18 mouse cellular contexts compared by ENCODE assay signal in genomic region chr6:89381851-89382250, GRCm38 (mm10). TPM values are rescaled to one million over a fixed set of nuclear protein-coding genes. Genes with fewer than 3 reads are reported as not detected.
DNase-seq lines count a peak whose midpoint lies in the region; ATAC-seq lines count a peak whose summit lies in the region.
"Had no signal": no experiment of that assay in that cellular context is flagged by ENCODE, and none has a peak within 500 bp of the region (broad histone marks: within the 10 kb centered on the region; RNA-seq: fewer than 3 reads in every experiment).

No protein-coding gene starts in this region.

- no peak overlapping the region for H3K9ac ChIP-seq in hindbrain, embryonic 11.5 days (ENCODE audit: low read depth, low read length)
- no peak overlapping the region for H3K9ac ChIP-seq in hindbrain, embryonic 13.5 days
- H3K9ac ChIP-seq in midbrain, embryonic 11.5 days (ENCODE audit: low read length): no peak overlapping the region
- H3K9ac ChIP-seq in heart, embryonic 12.5 days: no peak overlapping the region
- H3K9ac ChIP-seq: hindbrain, embryonic 12.5 days; intestine, embryonic 15.5 days had no signal

- no peaks in the 10 kb centered on the region for H3K9me3 ChIP-seq in hindbrain, embryonic 11.5 days (ENCODE audit: control insufficient read depth, low read length)
- no peaks in the 10 kb centered on the region for H3K9me3 ChIP-seq in hindbrain, embryonic 13.5 days
- H3K9me3 ChIP-seq in midbrain, embryonic 10.5 days (replicated peaks): no peaks in the 10 kb centered on the region
- H3K9me3 ChIP-seq in midbrain, embryonic 11.5 days (ENCODE audit: control insufficient read depth, low read length): no peaks in the 10 kb centered on the region
- H3K9me3 ChIP-seq in embryonic facial prominence, embryonic 10.5 days: no peaks in the 10 kb centered on the region
- H3K9me3 ChIP-seq in heart, embryonic 12.5 days (replicated peaks): no peaks in the 10 kb centered on the region
- H3K9me3 ChIP-seq: hindbrain, embryonic 12.5 days; intestine, embryonic 15.5 days had no signal

- 12% methylated on average over 5 of the region's 5 CpGs for WGBS in hindbrain, embryonic 11.5 days
- 13% methylated on average over 5 of the region's 5 CpGs for WGBS in hindbrain, embryonic 13.5 days
- WGBS in midbrain, embryonic 10.5 days: 4% methylated on average over 5 of the region's 5 CpGs
- WGBS in midbrain, embryonic 11.5 days: 12% methylated on average over 5 of the region's 5 CpGs
- 13% methylated on average over 5 of the region's 5 CpGs for WGBS in embryonic facial prominence, embryonic 10.5 days
- 67% methylated on average over 5 of the region's 5 CpGs for WGBS in heart, embryonic 12.5 days

- no peak overlapping the region for H3K4me3 ChIP-seq in hindbrain, embryonic 11.5 days (ENCODE audit: low read depth, low read length)
- H3K4me3 ChIP-seq in hindbrain, embryonic 13.5 days: no peak overlapping the region
- H3K4me3 ChIP-seq in midbrain, embryonic 10.5 days: no peak overlapping the region
- no peak overlapping the region for H3K4me3 ChIP-seq in midbrain, embryonic 11.5 days (ENCODE audit: low read depth, low read length)
- H3K4me3 ChIP-seq in embryonic facial prominence, embryonic 10.5 days: no peak overlapping the region
- no peak overlapping the region for H3K4me3 ChIP-seq in heart, embryonic 12.5 days
- H3K4me3 ChIP-seq: heart, adult 2 months; hindbrain, embryonic 12.5 days; intestine, embryonic 15.5 days had no signal

- no peak overlapping the region for H3K27ac ChIP-seq in hindbrain, embryonic 11.5 days (ENCODE audit: low read depth, low read length)
- H3K27ac ChIP-seq in hindbrain, embryonic 13.5 days: no peak overlapping the region
- peak overlapping the region; percentile 67; the same call in 1 of the 2 replicates for H3K27ac ChIP-seq in midbrain, embryonic 10.5 days (replicated peaks)
- H3K27ac ChIP-seq in midbrain, embryonic 11.5 days (ENCODE audit: low read depth, low read length): no peak overlapping the region
- H3K27ac ChIP-seq in embryonic facial prominence, embryonic 10.5 days (replicated peaks): peak overlapping the region; percentile 48; the same call in 1 of the 2 replicates
- no peak overlapping the region for H3K27ac ChIP-seq in heart, embryonic 12.5 days (ENCODE audit: poor library complexity, severe bottlenecking)
- H3K27ac ChIP-seq: heart, adult 2 months; hindbrain, embryonic 12.5 days; intestine, embryonic 15.5 days had no signal

- H3K27me3 ChIP-seq in hindbrain, embryonic 11.5 days (ENCODE audit: control insufficient read depth, insufficient read depth, low read length): no peaks in the 10 kb centered on the region
- H3K27me3 ChIP-seq in hindbrain, embryonic 13.5 days: no peaks in the 10 kb centered on the region
- peaks cover 4% of the 10 kb centered on the region for H3K27me3 ChIP-seq in midbrain, embryonic 10.5 days (ENCODE audit: low read depth, poor library complexity, severe bottlenecking)
- H3K27me3 ChIP-seq in midbrain, embryonic 11.5 days (ENCODE audit: control insufficient read depth, insufficient read depth, low read length): no peaks in the 10 kb centered on the region
- 0 out of 2 replicates have a peak, but pooled peaks cover 5% of the 10 kb centered on the region for H3K27me3 ChIP-seq in embryonic facial prominence, embryonic 10.5 days (replicated peaks; ENCODE audit: low read depth, poor library complexity, severe bottlenecking)
- H3K27me3 ChIP-seq in heart, embryonic 12.5 days (replicated peaks): peaks cover 9% of the 10 kb centered on the region
- H3K27me3 ChIP-seq: CH12.LX; hindbrain, embryonic 12.5 days; intestine, embryonic 15.5 days; Patski had no signal

- no peak overlapping the region for H3K4me2 ChIP-seq in hindbrain, embryonic 11.5 days (replicated peaks; ENCODE audit: low read depth, low read length)
- H3K4me2 ChIP-seq in hindbrain, embryonic 13.5 days: no peak overlapping the region
- H3K4me2 ChIP-seq in midbrain, embryonic 11.5 days: no peak overlapping the region
- H3K4me2 ChIP-seq in heart, embryonic 12.5 days: no peak overlapping the region
- H3K4me2 ChIP-seq: heart, embryonic 11.5 days; hindbrain, embryonic 12.5 days; intestine, embryonic 15.5 days had no signal

- ATAC-seq in hindbrain, embryonic 11.5 days (ENCODE audit: low FRiP score): 0 out of 2 replicates have a peak, but pooled peaks have one; percentile 21
- no peak for ATAC-seq in hindbrain, embryonic 13.5 days (ENCODE audit: low FRiP score)
- ATAC-seq in midbrain, embryonic 11.5 days (ENCODE audit: low FRiP score): no peak
- no peak for ATAC-seq in heart, embryonic 12.5 days (ENCODE audit: insufficient number of reproducible peaks, low FRiP score)
- ATAC-seq: activated CD4-positive, CD25-positive, alpha-beta regulatory T cell, adult 4 months; forebrain, embryonic 14.5 days; intestine, embryonic 15.5 days; Patski had no signal

- DNase-seq in hindbrain, embryonic 11.5 days (ENCODE audit: low spot score): peak; percentile 8
- DNase-seq in midbrain, embryonic 10.5 days (ENCODE audit: low spot score): peak; percentile 18
- no peak for DNase-seq in midbrain, embryonic 11.5 days (ENCODE audit: low spot score, missing footprints)
- DNase-seq in embryonic facial prominence, embryonic 10.5 days (ENCODE audit: low spot score): peak; percentile 16
- DNase-seq: adrenal gland, postnatal 14 days; cerebellum, adult 9-11 months; cerebellum, postnatal 36 days; gastrocnemius, postnatal 10 days; heart, adult 2 months had no signal

- peaks cover 3% of the 10 kb centered on the region; the same call in 1 of the 2 replicates for H3K4me1 ChIP-seq in hindbrain, embryonic 11.5 days (replicated peaks; ENCODE audit: control insufficient read depth, insufficient read depth, low read length)
- H3K4me1 ChIP-seq in hindbrain, embryonic 13.5 days (replicated peaks): no peaks in the 10 kb centered on the region; the same call in none of the 2 replicates
- H3K4me1 ChIP-seq in midbrain, embryonic 10.5 days: peaks cover 33% of the 10 kb centered on the region
- peaks cover 6% of the 10 kb centered on the region; the same call in 1 of the 2 replicates for H3K4me1 ChIP-seq in midbrain, embryonic 11.5 days (ENCODE audit: control insufficient read depth, insufficient read depth, low read length)
- H3K4me1 ChIP-seq in embryonic facial prominence, embryonic 10.5 days: peaks cover 27% of the 10 kb centered on the region
- H3K4me1 ChIP-seq in heart, embryonic 12.5 days (replicated peaks): peaks cover 32% of the 10 kb centered on the region

- H3K36me3 ChIP-seq in hindbrain, embryonic 11.5 days (ENCODE audit: control insufficient read depth, insufficient read depth, low read length): no peaks in the 10 kb centered on the region
- H3K36me3 ChIP-seq in hindbrain, embryonic 13.5 days: no peaks in the 10 kb centered on the region
- no peaks in the 10 kb centered on the region for H3K36me3 ChIP-seq in midbrain, embryonic 10.5 days
- H3K36me3 ChIP-seq in midbrain, embryonic 11.5 days (ENCODE audit: control insufficient read depth, insufficient read depth, low read length): no peaks in the 10 kb centered on the region
- no peaks in the 10 kb centered on the region for H3K36me3 ChIP-seq in embryonic facial prominence, embryonic 10.5 days (replicated peaks)
- H3K36me3 ChIP-seq in heart, embryonic 12.5 days: no peaks in the 10 kb centered on the region
- H3K36me3 ChIP-seq: hindbrain, embryonic 12.5 days; intestine, embryonic 15.5 days had no signal

RNA-seq across cellular contexts. Expression of gene Plxna1, which starts 19.4 kb away (rescaled TPM):
- polyA plus RNA-seq in hindbrain, embryonic 11.5 days (2014; fragmentation: Nextera tagmentation; extraction: Ambion mirVana): 28.7 and 35.6 TPM in 2 replicates
- polyA plus RNA-seq in hindbrain, embryonic 13.5 days (2015; fragmentation: Nextera tagmentation; extraction: Ambion mirVana): 44.9 and 45.3 TPM in 2 replicates
- 24.3 and 30.4 TPM in 2 replicates for polyA plus RNA-seq in midbrain, embryonic 10.5 days (2016; fragmentation: Nextera tagmentation; extraction: Ambion mirVana)
- polyA plus RNA-seq in midbrain, embryonic 11.5 days (2014; fragmentation: Nextera tagmentation; extraction: Ambion mirVana): 24.5 and 29.1 TPM in 2 replicates
- 24.9 and 25.5 TPM in 2 replicates for polyA plus RNA-seq in embryonic facial prominence, embryonic 10.5 days (2016; fragmentation: Nextera tagmentation; extraction: Ambion mirVana)
- 13.4 and 17.3 TPM in 2 replicates for polyA plus RNA-seq in heart, embryonic 12.5 days (2016; fragmentation: Nextera tagmentation; extraction: Ambion mirVana)

Comparison
In these comparisons a context has a peak if more than half of its experiments do, and no peak if none do; other contexts are left out.
1. H3K27ac ChIP-seq: peak in midbrain, embryonic 10.5 days (single experiment) and embryonic facial prominence, embryonic 10.5 days (single experiment); none in hindbrain, embryonic 11.5 days (single experiment), hindbrain, embryonic 13.5 days (single experiment), midbrain, embryonic 11.5 days (single experiment) and heart, embryonic 12.5 days (single experiment).